Mouse (Mus musculus) ES-E14 (cell line): ENCODE data around the gene Ttn. TPM values are rescaled to one million over a fixed set of nuclear protein-coding genes. Genes with fewer than 3 reads are reported as not detected.

Experiments
- DNase-seq: peaks from one replicate; pipeline ENCODE4 v3.0.0-alpha.2; 2013; ENCODE audit warnings: low read depth, low spot score
- H3K27ac ChIP-seq: 2 replicates; pipeline ENCODE4 v1.5.1; 2012; ENCODE audit warnings: low read depth, mild to moderate bottlenecking, low read length, moderate library complexity, mixed read lengths; ENCODE audit not compliant: poor library complexity, insufficient read depth, severe bottlenecking
- H3K36me3 ChIP-seq: 2 replicates; pipeline ENCODE4 v1.6.1; 2012; ENCODE audit warnings: mild to moderate bottlenecking, low read length, moderate library complexity, mixed read lengths; ENCODE audit not compliant: control insufficient read depth, poor library complexity, insufficient read depth, severe bottlenecking
- H3K4me1 ChIP-seq, 2 experiments: fragments of 150-350 bp in 1 of 2; sonication (generic) in 1 of 2; 2 replicates each; pipeline ENCODE4 v1.6.1; 2012; ENCODE audit warnings: low read length in 2 of 2, mild to moderate bottlenecking in 1 of 2, mixed read lengths in 1 of 2; ENCODE audit not compliant: control insufficient read depth in 2 of 2, insufficient read depth in 2 of 2, poor library complexity in 1 of 2
- H3K4me3 ChIP-seq, 2 experiments: fragments of 150-350 bp in 1 of 2; sonication (generic) in 1 of 2; 2 replicates each; pipeline ENCODE4 v1.5.1; 2012; ENCODE audit warnings: low read length in 2 of 2, low read depth in 1 of 2, mild to moderate bottlenecking in 1 of 2, mixed read lengths in 1 of 2; ENCODE audit not compliant: insufficient read depth in 1 of 2, poor library complexity in 1 of 2, severe bottlenecking in 1 of 2
- H3K9ac ChIP-seq: 2 replicates; pipeline ENCODE4 v1.6.1; 2012; ENCODE audit warnings: low read depth, mild to moderate bottlenecking, low read length, mixed read lengths; ENCODE audit not compliant: poor library complexity, insufficient read depth, severe bottlenecking
- H3K9me3 ChIP-seq: fragments of 150-350 bp; sonication (generic); 2 replicates; pipeline ENCODE4 v1.6.1; 2012; ENCODE audit warnings: low read depth, mild to moderate bottlenecking, low read length; ENCODE audit not compliant: control insufficient read depth, insufficient read depth
- CHD2 ChIP-seq: IDR thresholded peaks from 2 replicates; pipeline ENCODE4 v1.6.1; 2014; ENCODE audit warnings: mild to moderate bottlenecking, low read depth, low read length, inconsistent platforms
- HCFC1 ChIP-seq: IDR thresholded peaks from 2 replicates; pipeline ENCODE4 v1.6.1; 2012; ENCODE audit warnings: low read length, inconsistent platforms, borderline replicate concordance; ENCODE audit not compliant: insufficient read depth
- MAFK ChIP-seq: IDR thresholded peaks from 2 replicates; pipeline ENCODE4 v1.6.1; 2014; ENCODE audit warnings: mild to moderate bottlenecking, low read depth, low read length, inconsistent platforms; ENCODE audit not compliant: insufficient read depth
- ZC3H11A ChIP-seq: IDR thresholded peaks from 2 replicates; pipeline ENCODE4 v1.6.1; 2012; ENCODE audit warnings: low read depth, mild to moderate bottlenecking, inconsistent platforms, low read length, borderline replicate concordance
- ZNF384 ChIP-seq: IDR thresholded peaks from 2 replicates; pipeline ENCODE4 v1.6.1; 2012; ENCODE audit warnings: low read depth, low read length, inconsistent platforms
- in situ Hi-C, 2 experiments: fragments of 600-800 bp; cut with MboI; formaldehyde crosslinking; loops; one replicate each; pipeline ENCODE4 v1.15.1; 2025; ENCODE audit warnings: low sequenced_read_pairs in 2 of 2, inconsistent platforms in 1 of 2; ENCODE audit not compliant: unreplicated experiment in 2 of 2
- total RNA-seq: library from RNA; depleted of rRNA; stranded (reverse); fragments of 300-350 nt; gene quantifications from 2 replicates; pipeline ENCODE4 v1.2.3, GENCODE M21; 2012

Ttn gene
- total RNA-seq, 1 experiment = 19.9 TPM

DNA sequence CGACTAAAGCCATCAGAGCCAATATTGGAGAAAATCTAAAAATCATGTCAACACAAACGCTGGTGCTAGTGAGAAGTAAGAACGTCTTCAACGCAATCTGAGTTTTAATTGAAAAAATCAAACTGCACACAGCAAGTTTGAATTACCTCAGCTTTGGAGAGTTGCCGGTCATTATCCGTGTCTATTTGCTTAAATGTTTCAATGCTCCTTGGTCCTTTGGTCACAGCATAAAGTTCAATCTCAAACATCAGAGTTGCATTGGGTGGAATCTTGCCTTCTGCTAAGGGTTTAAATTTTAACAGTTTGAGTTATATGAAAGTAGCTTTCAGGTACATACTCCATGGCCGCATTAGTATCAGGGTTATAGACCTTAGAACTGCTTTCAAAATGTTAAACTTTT lies 316.8 kb downstream of the Ttn start:
- TF ChIP-seq MAFK (no peak), CHD2 (no peak), ZC3H11A (no peak), ZNF384 (no peak), HCFC1 (no peak)
- Histone ChIP-seq H3K4me1 (no peaks in the 10 kb centered on the region), H3K36me3 (no peaks in the 10 kb centered on the region), H3K4me3 (no peak overlapping the region), H3K27ac (no peak overlapping the region), H3K9ac (no peak overlapping the region), H3K9me3 (no peaks in the 10 kb centered on the region)
- DNase-seq = no peak
- in situ Hi-C loops = no loop called here

DNA sequence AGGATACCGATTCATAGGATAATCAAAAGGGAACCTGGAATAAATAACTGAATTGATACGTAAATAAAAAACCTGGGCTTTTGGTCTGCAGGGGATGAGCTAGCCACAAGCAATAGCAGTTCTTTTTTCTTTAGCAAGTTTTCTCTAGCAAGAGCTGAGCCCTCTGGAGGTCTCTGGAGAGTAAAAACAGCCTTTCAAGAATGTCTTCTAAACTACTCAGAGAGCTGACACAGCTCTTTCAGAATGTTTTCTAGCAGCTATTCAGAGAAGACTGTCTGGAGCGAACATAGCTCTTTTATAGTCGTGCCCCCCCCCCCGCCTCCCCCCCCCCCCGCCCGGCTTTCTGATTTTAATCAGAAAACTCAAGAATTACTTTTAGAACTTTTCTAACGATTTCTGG lies 322.9 kb downstream of the Ttn start:
- DNase-seq = no peak
- in situ Hi-C loops = no loop called here
- Histone ChIP-seq H3K36me3 (no peaks in the 10 kb centered on the region), H3K4me1 (no peaks in the 10 kb centered on the region), H3K4me3 (no peak overlapping the region), H3K9me3 (no peaks in the 10 kb centered on the region), H3K9ac (no peak overlapping the region), H3K27ac (no peak overlapping the region)
- TF ChIP-seq CHD2 (no peak), MAFK (no peak), ZNF384 (no peak)

DNA sequence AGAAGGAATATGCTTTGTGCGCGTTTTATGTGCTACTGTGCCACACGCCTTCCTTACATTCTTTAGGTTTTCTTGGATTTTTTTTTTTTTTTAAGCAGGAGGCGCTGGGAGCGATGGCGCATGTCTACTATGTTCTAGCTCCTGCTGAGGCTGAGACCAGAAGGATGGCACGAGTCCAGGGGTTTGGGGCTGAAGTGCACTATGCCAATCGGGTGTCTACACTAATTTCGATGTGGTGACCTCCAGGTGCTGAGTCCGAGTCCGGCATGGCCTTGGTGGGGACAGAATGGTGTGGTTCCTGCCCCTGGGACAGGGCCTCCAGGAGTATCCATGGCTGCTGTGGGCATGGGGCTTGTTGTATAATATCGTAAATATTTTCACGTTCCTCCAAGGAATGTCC lies 323.8 kb downstream of the Ttn start:
- in situ Hi-C loops = no loop called here
- no peak for DNase-seq

DNA sequence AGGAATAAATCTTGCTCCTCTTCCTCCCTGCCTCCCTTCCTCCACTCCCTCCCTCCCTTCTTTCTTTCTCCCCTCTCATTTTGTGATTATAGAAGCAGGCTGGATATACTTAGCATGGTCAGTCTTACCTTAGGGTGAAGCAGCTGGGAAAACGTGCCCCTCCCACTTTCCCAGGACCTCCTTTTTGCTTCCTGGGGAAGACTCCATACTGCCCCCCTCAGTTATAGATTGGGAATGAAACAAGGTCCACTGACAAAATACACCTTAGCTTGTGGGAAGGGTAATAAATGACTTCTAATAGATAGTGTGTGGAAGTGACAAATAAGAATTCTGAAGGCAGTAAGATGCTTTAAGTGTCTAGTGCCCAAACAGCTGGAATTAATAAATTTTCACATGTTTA lies 326.4 kb downstream of the Ttn start:
- Histone ChIP-seq H3K9ac (no peak overlapping the region), H3K27ac (no peak overlapping the region), H3K9me3 (no peaks in the 10 kb centered on the region), H3K4me1 (no peaks in the 10 kb centered on the region), H3K36me3 (no peaks in the 10 kb centered on the region), H3K4me3 (no peak overlapping the region)
- in situ Hi-C loops = no loop called here
- DNase-seq = no peak
- no peak for TF ChIP-seq HCFC1
- no peak for TF ChIP-seq ZNF384
- no peak for TF ChIP-seq ZC3H11A
- TF ChIP-seq MAFK = no peak
- no peak for TF ChIP-seq CHD2

More for the DNA sequence above, 323.8 kb downstream of the Ttn start:
- H3K27ac ChIP-seq = no peak overlapping the region
- H3K4me1 ChIP-seq = no peaks in the 10 kb centered on the region
- no peaks in the 10 kb centered on the region for H3K36me3 ChIP-seq
- TF ChIP-seq CHD2 (no peak), ZNF384 (no peak), ZC3H11A (no peak), HCFC1 (no peak), MAFK (no peak)
- no peaks in the 10 kb centered on the region for H3K9me3 ChIP-seq
- no peak overlapping the region for H3K4me3 ChIP-seq
- no peak overlapping the region for H3K9ac ChIP-seq

DNA sequence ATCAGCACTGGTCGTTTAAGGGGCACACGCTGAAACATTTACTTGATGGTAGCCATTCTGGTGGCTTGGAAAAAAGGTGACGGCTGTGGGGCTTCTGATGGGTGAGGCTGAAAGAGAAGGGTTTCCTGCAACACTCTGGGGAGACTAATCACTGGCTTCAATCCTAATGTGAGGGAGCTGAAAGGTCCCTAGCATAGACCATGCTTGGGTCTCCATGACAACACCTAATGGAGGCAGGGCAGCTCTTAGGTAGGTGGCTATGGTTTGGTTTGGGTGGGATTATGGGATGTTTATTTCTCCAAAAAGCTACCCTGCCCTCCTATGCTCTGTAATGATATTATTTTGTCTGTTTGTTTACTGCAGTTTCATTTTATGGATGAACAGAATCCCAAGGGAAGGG lies 326.9 kb downstream of the Ttn start:
- no peak for DNase-seq
- no peaks in the 10 kb centered on the region for H3K36me3 ChIP-seq
- no peak overlapping the region for H3K9ac ChIP-seq
- no peaks in the 10 kb centered on the region for H3K4me1 ChIP-seq
- TF ChIP-seq HCFC1 (no peak), ZC3H11A (no peak), ZNF384 (no peak), MAFK (no peak), CHD2 (no peak)
- no peak overlapping the region for H3K4me3 ChIP-seq
- H3K27ac ChIP-seq = no peak overlapping the region
- H3K9me3 ChIP-seq = no peaks in the 10 kb centered on the region
- in situ Hi-C loops = no loop called here
